Mouse (Mus musculus) embryonic stem cell, embryonic (primary cell): ENCODE measurements around the gene Krt2.

Experiments used
- CTCF ChIA-PET, 4 experiments: fragments of 300-600 bp in 2 of 4; fragments of 350-600 bp in 2 of 4; sonication (Branson Sonifier 250); formaldehyde crosslinking; loops; one replicate each; lab custom pipeline; 2022; ENCODE audit warnings: inconsistent platforms in 2 of 4; lab: Charles Lee
- POLR2A ChIA-PET, 4 experiments: fragments of 300-600 bp in 2 of 4; fragments of 350-600 bp in 2 of 4; sonication (Branson Sonifier 250); formaldehyde crosslinking; loops; one replicate each; lab custom pipeline; 2022; ENCODE audit warnings: antibody characterized with exemption in 4 of 4, inconsistent platforms in 1 of 4; lab: Charles Lee

The Krt2 gene

GRCm38 (mm10) chr15:101803052-101803822, 14.7 kb downstream of the Krt2 start:
- ChIA-PET CTCF (interaction anchor here in 1 of 4 experiments (0.8 kb wide), 1 partner anchor 262 kb away, joined by 3 read pairs; no protein-coding TSS in a partner anchor), POLR2A (no interaction called here)

- ChIA-PET CTCF (interaction anchor here in 3 of 4 experiments (0.5 to 1.1 kb wide), 3 partner anchors 11 to 263 kb away, joined by 3 to 14 read pairs (median 4); no protein-coding TSS in a partner anchor), POLR2A (interaction anchor here in 2 of 4 experiments (0.8 to 1.4 kb wide), 2 partner anchors 9 to 13 kb away, joined by 3 read pairs; no protein-coding TSS in a partner anchor)
Measured at GRCm38 (mm10) chr15:101802296-101802835, 15.6 kb downstream of the Krt2 start, which contains the start of gene Krt73. Gene Krt73, minus strand, starts transcription at chr15:101802346.

- CTCF ChIA-PET = interaction anchor here in 3 of 4 experiments (0.6 to 3.1 kb wide), 4 partner anchors 13 to 917 kb away, joined by 3 to 12 read pairs (median 4); no protein-coding TSS in a partner anchor
- POLR2A ChIA-PET = no interaction called here
Measured at GRCm38 (mm10) chr15:101790867-101791266, 27.1 kb downstream of the Krt2 start.

GRCm38 (mm10) chr15:101786360-101786759, 31.6 kb downstream of the Krt2 start, which contains the start of gene Krt72:
Gene Krt72, minus strand, starts transcription at chr15:101786460.
- CTCF ChIA-PET = interaction anchor here in 3 of 4 experiments (0.5 to 1.3 kb wide), 5 partner anchors 9 to 198 kb away, joined by 3 to 9 read pairs (median 4); no protein-coding TSS in a partner anchor
- POLR2A ChIA-PET = interaction anchor here in 1 of 4 experiments (0.6 kb wide), 1 partner anchor 525 kb away, joined by 3 read pairs; no protein-coding TSS in a partner anchor

GRCm38 (mm10) chr15:101773420-101773819, 44.5 kb downstream of the Krt2 start:
- CTCF ChIA-PET = interaction anchor here (0.6 to 5.2 kb wide), 15 partner anchors 17 to 446 kb away, joined by 3 to 86 read pairs (median 10); no protein-coding TSS in a partner anchor
- POLR2A ChIA-PET = no interaction called here

- CTCF ChIA-PET = interaction anchor here (0.5 to 5.2 kb wide), 110 partner anchors 9 to 539 kb away, joined by 3 to 86 read pairs (median 4); partner anchors contain the start of genes Krt72 (in 2 of the 4), Krt1 (in 1 of the 4), Krt2 (in 1 of the 4) and Krt71 (in 1 of the 4)
- POLR2A ChIA-PET = interaction anchor here in 2 of 4 experiments (0.5 to 1.6 kb wide), 6 partner anchors 182 to 436 kb away, joined by 3 to 9 read pairs (median 3); no protein-coding TSS in a partner anchor
Measured at GRCm38 (mm10) chr15:101772711-101773081, 45.3 kb downstream of the Krt2 start.

GRCm38 (mm10) chr15:101772080-101772710, 45.8 kb downstream of the Krt2 start:
- CTCF ChIA-PET = interaction anchor here (0.5 to 5.2 kb wide), 110 partner anchors 8 to 539 kb away, joined by 3 to 86 read pairs (median 4); partner anchors contain the start of genes Krt72 (in 2 of the 4), Krt1 (in 1 of the 4), Krt2 (in 1 of the 4) and Krt71 (in 1 of the 4)
- POLR2A ChIA-PET = interaction anchor here in 2 of 4 experiments (0.5 to 1.6 kb wide), 6 partner anchors 181 to 436 kb away, joined by 3 to 9 read pairs (median 3); no protein-coding TSS in a partner anchor

- ChIA-PET POLR2A (no interaction called here), CTCF (interaction anchor here in 1 of 4 experiments (0.7 to 1.1 kb wide), 2 partner anchors 201 to 203 kb away, joined by 3 read pairs; no protein-coding TSS in a partner anchor)
Measured at GRCm38 (mm10) chr15:101770226-101770625, 47.7 kb downstream of the Krt2 start.
